Mouse (Mus musculus) forebrain, embryonic 14.5 days (tissue): ENCODE results near the gene Gnat1. TPM values are rescaled to one million over a fixed set of nuclear protein-coding genes. Genes with fewer than 3 reads are reported as not detected.

Experiments used
- ATAC-seq: fragments of 200-750 bp; cut with Nextera tagmentation; 2 replicates; pipeline ENCODE4 v1.8.0; 2017; ENCODE audit warnings: mild to moderate bottlenecking, moderate library complexity
- DNase-seq: peaks from one replicate; pipeline ENCODE4 v3.0.0-alpha.2; 2015; ENCODE audit warnings: low spot score
- H3K27ac ChIP-seq: fragments of 300-500 bp; sonication (generic); 2 replicates; pipeline ENCODE4 v1.5.1; 2014; ENCODE audit warnings: low read depth, mild to moderate bottlenecking, control low read depth, low read length, moderate library complexity
- H3K27me3 ChIP-seq: fragments of 300-500 bp; sonication (generic); replicated peaks from 2 replicates; pipeline ENCODE4 v1.6.1; 2014; ENCODE audit warnings: low read length, control low read depth, mixed read lengths; ENCODE audit not compliant: control insufficient read depth, insufficient read depth
- H3K36me3 ChIP-seq: fragments of 300-500 bp; sonication (generic); 2 replicates; pipeline ENCODE4 v1.6.1; 2014; ENCODE audit warnings: low read length, control low read depth; ENCODE audit not compliant: control insufficient read depth, insufficient read depth
- H3K4me1 ChIP-seq: fragments of 300-500 bp; sonication (generic); 2 replicates; pipeline ENCODE4 v1.6.1; 2014; ENCODE audit warnings: antibody characterized with exemption, low read length, control low read depth; ENCODE audit not compliant: control insufficient read depth, insufficient read depth
- H3K4me2 ChIP-seq: fragments of 300-500 bp; sonication (generic); 2 replicates; pipeline ENCODE4 v1.6.1; 2014; ENCODE audit warnings: mild to moderate bottlenecking, control low read depth, low read length
- H3K4me3 ChIP-seq: fragments of 300-500 bp; sonication (generic); 2 replicates; pipeline ENCODE4 v1.5.1; 2014; ENCODE audit warnings: low read depth, low read length, control low read depth
- H3K9ac ChIP-seq: fragments of 300-500 bp; sonication (generic); 2 replicates; pipeline ENCODE4 v1.6.1; 2014; ENCODE audit warnings: mild to moderate bottlenecking, low read length, control low read depth, moderate library complexity
- H3K9me3 ChIP-seq: fragments of 300-500 bp; sonication (generic); replicated peaks from 2 replicates; pipeline ENCODE4 v1.6.1; 2016; ENCODE audit warnings: low read length, control low read depth, mixed read lengths; ENCODE audit not compliant: control insufficient read depth
- WGBS: fragments of 180-500 bp; shearing (Covaris S2); extraction: QIAGEN DNeasy Blood & Tissue Kit; methylation state at CpG from one replicate; pipeline ENCODE4 v1.1.7; 2014; 5-methylcytosine and 5-hydroxymethylcytosine counted together
- polyA plus RNA-seq: library from polyadenylated mRNA; unstranded; fragments of >200 nt; fragmentation: Nextera tagmentation; extraction: Ambion mirVana; gene quantifications from 2 replicates; pipeline ENCODE4 v1.2.1, GENCODE M21; 2014

The Gnat1 gene
- polyA plus RNA-seq, 1 experiment from 2014 or later, result 0.66 TPM

- peaks cover 22% of the 10 kb centered on the region for H3K4me1 ChIP-seq
- H3K27me3 ChIP-seq, result peaks cover 8% of the 10 kb centered on the region
- no peak overlapping the region for H3K4me3 ChIP-seq
- no peaks in the 10 kb centered on the region for H3K9me3 ChIP-seq
- WGBS, result 89% methylated on average over 8 of the region's 8 CpGs
- no peaks in the 10 kb centered on the region for H3K36me3 ChIP-seq
- H3K27ac ChIP-seq, result no peak overlapping the region
- ATAC-seq (no peak), DNase-seq (no peak)
- no peak overlapping the region for H3K9ac ChIP-seq
- H3K4me2 ChIP-seq, result no peak overlapping the region
Measured at GRCm38 (mm10) chr9:107662342-107662741, 17.2 kb downstream of the Gnat1 start.

GRCm38 (mm10) chr9:107660777-107661176 is 18.7 kb downstream of the Gnat1 start:
- Histone ChIP-seq H3K4me1 (peaks cover 15% of the 10 kb centered on the region), H3K27me3 (no peaks in the 10 kb centered on the region), H3K27ac (no peak overlapping the region), H3K4me2 (no peak overlapping the region), H3K9ac (no peak overlapping the region), H3K36me3 (no peaks in the 10 kb centered on the region), H3K4me3 (no peak overlapping the region), H3K9me3 (no peaks in the 10 kb centered on the region)
- WGBS, result 62% methylated on average over 3 of the region's 3 CpGs
- DNase-seq (no peak), ATAC-seq (no peak)

GRCm38 (mm10) chr9:107659961-107660360 is 19.6 kb downstream of the Gnat1 start:
- Histone ChIP-seq H3K4me3 (no peak overlapping the region), H3K4me2 (no peak overlapping the region), H3K4me1 (peaks cover 15% of the 10 kb centered on the region), H3K9ac (no peak overlapping the region; the same call in 1 of the 2 replicates), H3K27ac (peak overlapping the region; percentile 66), H3K36me3 (no peaks in the 10 kb centered on the region), H3K27me3 (no peaks in the 10 kb centered on the region), H3K9me3 (no peaks in the 10 kb centered on the region)
- DNase-seq, result no peak
- WGBS, result 78% methylated on average over 3 of the region's 3 CpGs
- ATAC-seq, result peak; percentile 19; the same call in 1 of the 2 replicates

GRCm38 (mm10) chr9:107659551-107659950 is 20.0 kb downstream of the Gnat1 start:
- WGBS, result 31% methylated on average over 10 of the region's 10 CpGs
- ATAC-seq, result peak; percentile 85
- H3K9me3 ChIP-seq, result no peaks in the 10 kb centered on the region
- no peak overlapping the region for H3K4me3 ChIP-seq
- peak overlapping the region; percentile 8; the same call in 1 of the 2 replicates for H3K9ac ChIP-seq
- H3K27me3 ChIP-seq, result no peaks in the 10 kb centered on the region
- H3K36me3 ChIP-seq, result no peaks in the 10 kb centered on the region
- no peak overlapping the region for H3K4me2 ChIP-seq
- H3K27ac ChIP-seq, result peak overlapping the region; percentile 66
- peak; percentile 68 for DNase-seq
- H3K4me1 ChIP-seq, result peaks cover 15% of the 10 kb centered on the region

- ATAC-seq, result no peak
- 94% methylated on average over 6 of the region's 6 CpGs for whole genome bisulfite sequencing
- H3K9ac ChIP-seq, result no peak overlapping the region
Measured at GRCm38 (mm10) chr9:107658096-107658495, 21.4 kb downstream of the Gnat1 start.

GRCm38 (mm10) chr9:107657144-107657543 is 22.4 kb downstream of the Gnat1 start:
- no peaks in the 10 kb centered on the region for H3K36me3 ChIP-seq
- no peaks in the 10 kb centered on the region for H3K9me3 ChIP-seq
- WGBS, result 92% methylated on average over 5 of the region's 5 CpGs
- no peaks in the 10 kb centered on the region for H3K27me3 ChIP-seq
- no peak overlapping the region for H3K27ac ChIP-seq
- DNase-seq (no peak), ATAC-seq (no peak)
- no peak overlapping the region for H3K9ac ChIP-seq
- H3K4me1 ChIP-seq, result peaks cover 8% of the 10 kb centered on the region; the same call in 1 of the 2 replicates
- H3K4me3 ChIP-seq, result no peak overlapping the region
- no peak overlapping the region for H3K4me2 ChIP-seq

More at GRCm38 (mm10) chr9:107658096-107658495, 21.4 kb downstream of the Gnat1 start:
- no peaks in the 10 kb centered on the region for H3K27me3 ChIP-seq
- H3K9me3 ChIP-seq, result no peaks in the 10 kb centered on the region
- H3K4me3 ChIP-seq, result no peak overlapping the region
- no peak for DNase-seq
- H3K4me2 ChIP-seq, result no peak overlapping the region
- H3K36me3 ChIP-seq, result no peaks in the 10 kb centered on the region
- H3K27ac ChIP-seq, result no peak overlapping the region
- peaks cover 9% of the 10 kb centered on the region for H3K4me1 ChIP-seq

- Histone ChIP-seq H3K27me3 (no peaks in the 10 kb centered on the region), H3K4me3 (no peak overlapping the region), H3K27ac (no peak overlapping the region), H3K4me1 (peaks cover 24% of the 10 kb centered on the region), H3K9ac (no peak overlapping the region), H3K36me3 (no peaks in the 10 kb centered on the region), H3K9me3 (no peaks in the 10 kb centered on the region), H3K4me2 (no peak overlapping the region)
- no peak for ATAC-seq
- 84% methylated on average over 4 of the region's 4 CpGs for WGBS
- no peak for DNase-seq
Measured at GRCm38 (mm10) chr9:107654585-107654984, 24.9 kb downstream of the Gnat1 start.

GRCm38 (mm10) chr9:107653474-107653873 is 26.0 kb downstream of the Gnat1 start:
- Histone ChIP-seq H3K27me3 (no peaks in the 10 kb centered on the region), H3K4me2 (no peak overlapping the region), H3K9ac (no peak overlapping the region), H3K27ac (no peak overlapping the region), H3K4me1 (peaks cover 23% of the 10 kb centered on the region), H3K36me3 (no peaks in the 10 kb centered on the region), H3K4me3 (no peak overlapping the region), H3K9me3 (no peaks in the 10 kb centered on the region)
- 82% methylated on average over 2 of the region's 2 CpGs for WGBS
- DNase-seq (no peak), ATAC-seq (no peak)

GRCm38 (mm10) chr9:107650708-107651481 is 28.6 kb downstream of the Gnat1 start:
- peak; percentile 86 for ATAC-seq
- Histone ChIP-seq H3K36me3 (no peaks in the 10 kb centered on the region), H3K4me3 (no peak overlapping the region), H3K9ac (no peak overlapping the region), H3K27ac (peak overlapping the region; percentile 74), H3K4me2 (no peak overlapping the region), H3K9me3 (no peaks in the 10 kb centered on the region), H3K4me1 (peaks cover 23% of the 10 kb centered on the region), H3K27me3 (no peaks in the 10 kb centered on the region)
- WGBS, result 12% methylated on average over 12 of the region's 12 CpGs
- DNase-seq, result peak; percentile 76
